Mouse (Mus musculus): Measurements from ENCODE around the gene Fam240a.

The Fam240a gene

DNA sequence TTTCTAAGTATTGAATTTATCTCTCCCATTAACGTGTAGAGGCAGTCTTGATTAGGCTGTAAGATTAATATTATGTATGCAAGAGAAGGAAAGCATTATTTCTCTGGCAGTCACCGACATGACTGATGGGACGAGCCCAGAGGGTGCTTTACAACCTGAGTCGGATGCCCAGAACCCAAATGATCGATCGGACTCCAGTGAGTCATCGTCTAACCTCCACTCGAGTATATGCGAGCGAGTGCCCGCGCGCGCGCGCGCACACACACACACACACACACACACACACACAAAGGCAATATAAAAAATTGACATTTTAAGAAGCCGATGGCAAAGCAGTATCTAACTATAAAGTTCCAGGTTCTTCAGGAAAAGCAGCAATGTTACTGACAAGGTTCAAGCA is 28.7 kb upstream of the Fam240a start:
- no peak for DNase-seq

- no peak for DNase-seq
Observed at GRCm38 (mm10) chr9:110944265-110944664, 27.6 kb upstream of the Fam240a start.

- DNase-seq: no peak
Observed at GRCm38 (mm10) chr9:110937506-110938490, 21.1 kb upstream of the Fam240a start.

GRCm38 (mm10) chr9:110935941-110936340 is 19.3 kb upstream of the Fam240a start:
- DNase-seq: no peak

GRCm38 (mm10) chr9:110933850-110934437 is 17.3 kb upstream of the Fam240a start:
- DNase-seq: peak; percentile 38

DNA sequence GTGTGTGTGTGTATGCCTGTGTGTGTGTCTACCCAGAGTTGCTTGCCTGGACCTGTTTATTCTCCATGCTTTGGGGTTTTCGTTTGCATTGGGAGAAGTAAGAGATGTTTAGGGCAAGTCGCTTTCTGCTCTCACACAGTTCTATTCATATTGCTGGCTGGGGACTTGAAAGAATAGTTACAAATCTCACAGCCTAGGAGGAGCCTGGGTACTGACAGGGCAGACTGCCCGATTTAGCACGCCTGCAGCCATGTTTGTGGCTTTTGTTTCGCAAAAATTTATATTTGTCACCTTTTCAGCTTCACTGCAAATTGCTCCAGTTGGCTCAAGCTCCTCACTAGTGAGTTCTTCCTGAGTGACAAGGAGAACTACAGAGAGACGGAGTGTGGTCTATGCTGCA is 14.9 kb upstream of the Fam240a start:
- DNase-seq: no peak

- DNase-seq: peak; percentile 79
Observed at GRCm38 (mm10) chr9:110922759-110923158, 6.1 kb upstream of the Fam240a start.

- DNase-seq: no peak
Observed at GRCm38 (mm10) chr9:110920665-110921419, 4.2 kb upstream of the Fam240a start.

- no peak for DNase-seq
Observed at GRCm38 (mm10) chr9:110915466-110915865, 1.2 kb downstream of the Fam240a start.

DNA sequence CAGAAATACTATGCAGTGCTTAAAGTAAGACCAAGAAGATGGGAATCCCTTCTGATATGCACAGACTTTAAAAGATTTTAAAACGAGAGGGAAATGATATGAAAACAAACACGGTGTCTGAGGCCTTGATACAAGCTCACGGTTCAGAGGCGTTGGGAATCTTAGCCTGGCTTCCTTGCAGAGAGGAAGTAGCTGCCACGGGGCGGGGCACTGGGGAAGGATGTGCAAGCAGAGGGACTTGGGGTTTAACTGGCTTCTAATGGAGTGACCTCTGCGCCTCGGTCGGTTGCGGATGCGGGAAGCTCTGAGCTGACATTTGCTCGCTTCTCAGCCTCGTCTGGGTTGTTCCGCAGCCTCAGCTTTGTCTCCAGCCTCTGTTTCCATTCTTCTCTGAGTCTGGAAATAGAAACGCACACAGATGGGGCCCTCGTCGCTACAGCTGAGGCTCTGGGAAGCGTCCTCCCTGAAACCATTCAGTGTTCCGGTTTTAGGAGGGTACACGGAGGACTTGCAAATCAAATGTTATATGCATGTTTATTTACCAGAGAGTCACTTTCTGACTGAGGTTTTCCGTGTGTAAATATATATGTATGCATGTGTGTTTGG is 1.9 kb downstream of the Fam240a start:
- no peak for DNase-seq

GRCm38 (mm10) chr9:110909371-110909967 is 7.2 kb downstream of the Fam240a start:
- no peak for DNase-seq

GRCm38 (mm10) chr9:110908631-110909016 is 8.0 kb downstream of the Fam240a start:
- DNase-seq: no peak

DNA sequence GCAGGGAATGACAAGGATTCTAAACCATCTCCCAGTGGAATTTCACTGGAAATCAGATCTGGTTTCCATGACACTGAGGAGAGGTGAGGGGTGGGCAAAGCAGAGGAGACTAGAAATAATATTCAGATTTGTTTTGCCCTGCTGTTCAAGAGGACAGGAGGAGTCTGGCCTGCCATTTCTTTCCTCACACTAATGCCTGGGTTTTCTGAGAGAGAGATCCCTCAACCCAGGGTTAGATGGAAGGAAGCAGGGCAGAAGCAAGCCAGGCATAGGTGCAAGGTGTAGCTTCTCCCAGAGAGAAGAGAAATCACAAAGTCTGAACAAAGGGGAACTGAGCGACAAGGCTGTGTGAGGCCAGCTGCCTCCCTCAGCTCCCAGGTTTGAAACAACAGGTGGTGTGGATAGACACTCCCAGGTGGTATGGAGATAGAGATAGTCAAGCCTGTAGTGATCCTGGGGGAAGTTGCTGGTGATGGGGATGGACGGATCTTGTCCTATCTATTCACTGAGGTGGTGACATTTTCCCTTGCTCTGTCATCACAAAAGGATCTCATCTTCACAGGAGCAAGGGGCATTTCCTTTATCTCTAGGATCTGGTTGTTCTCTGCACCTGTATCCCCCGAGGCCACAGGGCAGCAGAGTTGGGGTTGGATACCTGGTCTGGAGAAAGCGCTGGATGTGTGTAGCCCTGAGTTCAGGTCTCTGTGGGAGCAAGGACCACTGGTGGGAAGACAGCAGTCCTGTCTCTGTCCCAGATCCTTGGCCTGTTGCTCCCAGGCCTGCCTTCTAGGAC is 8.6 kb downstream of the Fam240a start:
- no peak for DNase-seq

DNA sequence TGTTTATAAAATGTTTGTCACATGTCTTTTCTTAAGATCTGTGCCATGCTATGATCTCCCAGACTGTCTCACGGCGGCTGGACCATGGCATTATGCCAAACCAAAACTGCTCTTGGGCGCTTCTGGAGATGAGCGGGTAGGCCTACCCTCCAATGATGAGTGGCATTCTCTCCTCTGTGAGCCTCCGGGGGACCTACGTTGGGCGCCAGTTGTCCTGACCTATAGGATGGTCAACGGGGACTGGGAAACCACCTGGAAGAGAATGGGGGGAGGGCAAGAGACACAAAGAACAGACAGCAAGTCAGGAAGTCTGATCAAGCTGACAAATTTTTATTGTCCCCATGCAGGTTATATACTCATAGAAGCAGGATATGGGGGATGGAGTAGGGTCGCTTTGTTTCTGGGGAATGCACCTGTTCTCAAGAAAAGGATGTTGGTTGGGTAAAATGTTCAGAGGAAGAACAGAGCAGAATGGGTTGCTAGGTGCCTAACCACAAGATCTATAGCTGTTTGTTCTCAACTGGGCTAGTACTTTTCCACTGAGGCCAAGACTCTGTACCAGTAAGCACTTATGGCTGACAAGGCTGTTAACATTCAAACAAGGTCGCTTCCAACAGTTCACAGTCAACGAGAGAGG is 9.3 kb downstream of the Fam240a start:
- DNase-seq: no peak

GRCm38 (mm10) chr9:110902271-110902670 is 14.4 kb downstream of the Fam240a start:
- no peak for DNase-seq

DNA sequence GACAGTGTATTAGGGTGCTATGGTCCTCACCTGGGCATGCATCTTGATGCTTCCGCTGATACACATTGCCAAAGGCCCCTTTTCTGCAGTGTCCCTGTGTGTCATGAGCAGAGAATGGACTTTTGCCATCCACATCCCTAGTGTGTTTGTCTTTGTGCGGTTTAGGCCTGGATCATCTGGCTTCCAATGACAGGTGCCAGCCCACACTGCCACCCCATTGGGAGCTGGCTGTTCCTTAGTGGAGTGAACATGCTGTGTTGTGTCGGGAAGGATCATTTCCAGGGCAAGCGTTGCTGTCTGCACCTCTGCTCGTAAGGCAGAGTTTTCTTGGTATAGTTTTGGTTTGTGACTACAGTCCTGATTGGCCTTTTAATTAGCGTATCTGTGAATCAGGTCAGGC is 15.5 kb downstream of the Fam240a start:
- DNase-seq: no peak

DNA sequence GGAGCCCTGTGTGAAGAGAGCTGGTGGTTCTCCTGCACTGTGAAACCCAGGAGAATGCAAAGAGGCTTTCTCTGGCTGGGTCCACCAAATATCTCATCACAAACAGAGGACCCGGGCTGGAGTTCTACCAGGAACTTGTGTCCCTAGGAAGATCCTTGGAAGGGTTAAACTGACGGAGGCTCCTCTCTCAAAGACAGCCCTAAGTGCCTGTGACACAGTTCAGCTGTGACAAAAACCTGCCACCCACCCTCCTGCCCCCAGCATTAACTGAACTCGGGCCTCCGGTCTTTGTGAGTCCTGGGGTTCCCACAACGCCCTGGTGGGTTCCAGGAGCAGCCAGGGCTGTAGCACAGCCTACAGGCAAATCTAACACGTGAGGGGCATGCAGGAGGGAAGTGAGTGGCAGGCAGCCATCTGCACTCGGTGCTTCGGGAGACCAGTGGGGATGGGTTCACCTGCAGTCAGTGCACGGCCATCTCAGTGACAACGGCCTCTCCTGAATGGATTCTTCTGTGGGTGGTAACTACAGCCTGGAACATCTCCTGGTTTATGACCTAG is 17.1 kb downstream of the Fam240a start:
- DNase-seq: no peak

- no peak for DNase-seq
Observed at GRCm38 (mm10) chr9:110896595-110896994, 20.1 kb downstream of the Fam240a start.

- no peak for DNase-seq
Observed at GRCm38 (mm10) chr9:110895994-110896393, 20.7 kb downstream of the Fam240a start.

- no peak for DNase-seq
Observed at GRCm38 (mm10) chr9:110895507-110895906, 21.2 kb downstream of the Fam240a start.

DNA sequence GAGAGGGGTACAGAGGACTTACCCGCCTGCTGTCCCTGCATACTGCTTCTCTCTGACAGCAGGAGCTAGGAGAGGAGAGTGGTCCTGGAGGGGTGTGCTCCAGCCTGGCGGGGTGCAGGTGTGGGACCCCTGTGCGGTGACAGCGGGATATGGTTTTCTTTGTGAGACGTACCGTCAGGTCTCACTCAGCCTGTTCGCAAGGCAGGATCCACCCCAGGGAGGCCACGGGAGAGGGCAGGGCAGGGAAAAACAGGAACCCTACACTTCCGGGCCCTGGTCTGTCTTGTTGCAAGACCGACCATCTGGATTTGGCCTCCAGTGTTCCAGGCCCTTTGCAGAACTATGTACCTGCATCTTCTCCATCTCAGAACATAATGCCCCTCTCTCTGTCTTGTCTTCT is 23.2 kb downstream of the Fam240a start:
- no peak for DNase-seq

Measured in right cerebral cortex, postnatal 14 days (tissue).